Mouse (Mus musculus) E14TG2a.4 (cell line): ENCODE results near the gene Arhgef28.

Experiments used
- H3K27me3 ChIP-seq: 2 replicates; pipeline ENCODE4 v1.6.1; 2014; ENCODE audit warnings: low read length, control low read depth; ENCODE audit not compliant: insufficient read depth
- H3K36me3 ChIP-seq: 2 replicates; pipeline ENCODE4 v1.6.1; 2014; ENCODE audit warnings: low read length, control low read depth; ENCODE audit not compliant: insufficient read depth
- H3K4me1 ChIP-seq: replicated peaks from 2 replicates; pipeline ENCODE4 v1.6.1; 2014; ENCODE audit warnings: low read depth, low read length, control low read depth
- H3K4me3 ChIP-seq: replicated peaks from 2 replicates; pipeline ENCODE4 v1.5.1; 2014; ENCODE audit warnings: mild to moderate bottlenecking, low read length
- H3K9me3 ChIP-seq: 2 replicates; pipeline ENCODE4 v1.6.1; 2014; ENCODE audit warnings: low read length, control low read depth
- CTCF ChIP-seq: conservative IDR thresholded peaks from 2 replicates; pipeline ENCODE4 v1.5.1; 2014; ENCODE audit warnings: low read length
- NANOG ChIP-seq: IDR thresholded peaks from 2 replicates; pipeline ENCODE4 v1.6.1; 2014; ENCODE audit warnings: borderline replicate concordance, low read length, mixed read lengths
- POU5F1 ChIP-seq: IDR thresholded peaks from 2 replicates; pipeline ENCODE4 v1.6.1; 2014; ENCODE audit warnings: low read length, borderline replicate concordance

Arhgef28 gene

DNA sequence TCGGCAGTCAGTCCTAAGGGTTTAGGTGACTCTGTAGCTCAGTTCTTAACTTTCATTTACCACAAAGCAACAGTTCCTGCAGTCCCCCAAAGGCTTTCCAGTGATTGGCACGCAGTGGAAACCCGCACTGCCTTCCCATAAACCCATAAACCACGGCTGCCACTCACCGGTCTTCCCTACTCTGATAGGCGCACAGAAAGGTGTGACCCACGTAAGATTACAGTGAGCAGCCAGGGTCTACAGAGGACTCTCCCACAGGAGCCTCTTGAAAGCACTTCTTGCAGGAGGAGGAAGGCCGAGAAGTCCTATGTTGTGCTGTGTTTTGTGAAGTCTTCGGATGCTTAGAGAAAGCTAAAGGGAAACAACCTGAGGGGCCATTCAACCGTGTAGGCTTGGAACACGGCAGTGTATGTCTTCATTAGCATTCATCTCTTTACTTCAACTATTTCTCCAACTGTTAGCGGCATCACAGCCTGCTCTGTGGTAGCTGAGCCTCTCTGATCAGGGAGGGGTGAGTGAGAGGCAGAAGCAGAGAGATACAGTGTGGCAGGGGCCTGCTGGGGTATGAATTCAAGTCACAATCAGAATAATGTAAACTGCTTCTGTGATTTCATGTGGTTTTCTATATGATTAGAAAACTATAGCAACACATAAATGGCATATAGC lies 189.2 kb downstream of the Arhgef28 start:
- Histone ChIP-seq H3K4me3 (peak overlapping the region; percentile 67; the same call in 1 of the 2 replicates), H3K9me3 (no peaks in the 10 kb centered on the region), H3K36me3 (no peaks in the 10 kb centered on the region), H3K4me1 (peaks cover 25% of the 10 kb centered on the region), H3K27me3 (0 out of 2 replicates have a peak, but pooled peaks cover 3% of the 10 kb centered on the region)
- TF ChIP-seq POU5F1 = no peak

GRCm38 (mm10) chr13:98015981-98016922 lies 190.0 kb downstream of the Arhgef28 start:
- Histone ChIP-seq H3K27me3 (0 out of 2 replicates have a peak, but pooled peaks cover 3% of the 10 kb centered on the region), H3K9me3 (no peaks in the 10 kb centered on the region), H3K4me1 (peaks cover 25% of the 10 kb centered on the region), H3K4me3 (peak overlapping the region; percentile 67), H3K36me3 (no peaks in the 10 kb centered on the region)
- TF ChIP-seq CTCF (no peak), NANOG (no peak), POU5F1 (no peak)

- TF ChIP-seq POU5F1 (no peak), NANOG (no peak), CTCF (no peak)
- 0 out of 2 replicates have a peak, but pooled peaks cover 3% of the 10 kb centered on the region for H3K27me3 ChIP-seq
These were observed 191.3 kb downstream of the Arhgef28 start for GRCm38 (mm10) chr13:98014892-98015291.

GRCm38 (mm10) chr13:98013715-98014114 lies 192.5 kb downstream of the Arhgef28 start:
- TF ChIP-seq NANOG = no peak
- H3K9me3 ChIP-seq = no peaks in the 10 kb centered on the region
- H3K4me3 ChIP-seq = no peak overlapping the region
- H3K36me3 ChIP-seq = no peaks in the 10 kb centered on the region
- peaks cover 25% of the 10 kb centered on the region for H3K4me1 ChIP-seq
- H3K27me3 ChIP-seq = 0 out of 2 replicates have a peak, but pooled peaks cover 3% of the 10 kb centered on the region

More at GRCm38 (mm10) chr13:98014892-98015291, 191.3 kb downstream of the Arhgef28 start:
- Histone ChIP-seq H3K9me3 (no peaks in the 10 kb centered on the region), H3K36me3 (no peaks in the 10 kb centered on the region), H3K4me3 (no peak overlapping the region), H3K4me1 (peaks cover 25% of the 10 kb centered on the region)

DNA sequence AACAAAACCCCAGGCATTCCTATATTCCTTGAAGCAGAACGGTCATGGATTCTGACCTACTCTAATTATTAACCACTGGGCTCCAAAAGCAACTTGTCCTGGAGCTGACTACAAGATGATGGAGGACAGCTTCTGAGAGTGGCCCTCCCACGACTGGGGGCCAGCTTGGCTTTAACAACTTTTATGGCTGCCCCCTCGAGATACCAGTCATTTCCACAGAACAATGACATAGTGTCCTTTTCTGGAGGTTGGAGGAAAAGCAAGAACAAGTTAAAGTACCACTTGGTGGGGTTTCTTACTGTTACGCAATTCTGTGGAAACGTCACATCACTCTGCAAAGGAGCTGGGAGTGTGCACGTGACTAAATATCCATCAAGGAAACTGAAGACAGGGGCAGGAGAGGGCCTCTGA lies 194.3 kb downstream of the Arhgef28 start:
- H3K9me3 ChIP-seq = no peaks in the 10 kb centered on the region
- H3K36me3 ChIP-seq = no peaks in the 10 kb centered on the region
- TF ChIP-seq POU5F1 (no peak), CTCF (no peak), NANOG (no peak)
- H3K27me3 ChIP-seq = 0 out of 2 replicates have a peak, but pooled peaks cover 3% of the 10 kb centered on the region
- H3K4me1 ChIP-seq = peaks cover 28% of the 10 kb centered on the region
- no peak overlapping the region for H3K4me3 ChIP-seq

GRCm38 (mm10) chr13:98009070-98009469 lies 197.2 kb downstream of the Arhgef28 start:
- TF ChIP-seq NANOG (no peak), POU5F1 (no peak), CTCF (no peak)
- peaks cover 9% of the 10 kb centered on the region; the same call in 1 of the 2 replicates for H3K4me1 ChIP-seq
- no peaks in the 10 kb centered on the region for H3K9me3 ChIP-seq
- no peaks in the 10 kb centered on the region for H3K27me3 ChIP-seq
- no peak overlapping the region for H3K4me3 ChIP-seq
- no peaks in the 10 kb centered on the region for H3K36me3 ChIP-seq

DNA sequence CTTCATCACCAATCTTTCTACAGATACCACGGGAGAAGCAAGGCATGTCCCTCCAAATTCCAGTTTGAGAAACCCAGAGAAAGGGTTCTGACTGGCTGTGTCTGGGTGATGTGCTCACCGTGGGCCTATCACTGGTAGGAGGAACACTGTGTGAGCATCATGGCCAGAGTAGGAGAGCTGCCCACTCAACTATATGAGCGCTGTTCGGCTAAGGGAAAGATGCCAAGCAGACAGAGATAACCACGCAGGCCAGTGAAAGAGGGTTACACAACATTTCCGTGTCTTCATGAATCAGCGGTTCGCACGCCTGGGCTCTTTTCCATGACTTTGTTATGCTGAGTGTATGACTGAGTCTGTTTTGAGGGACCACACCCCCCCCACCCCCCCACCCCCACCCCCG lies 197.7 kb downstream of the Arhgef28 start:
- H3K36me3 ChIP-seq = no peaks in the 10 kb centered on the region
- H3K4me1 ChIP-seq = peaks cover 12% of the 10 kb centered on the region
- TF ChIP-seq NANOG = no peak
- no peak for TF ChIP-seq CTCF
- no peak for TF ChIP-seq POU5F1
- H3K4me3 ChIP-seq = no peak overlapping the region
- H3K27me3 ChIP-seq = no peaks in the 10 kb centered on the region
- no peaks in the 10 kb centered on the region for H3K9me3 ChIP-seq

GRCm38 (mm10) chr13:98005611-98006218 lies 200.5 kb downstream of the Arhgef28 start:
- TF ChIP-seq POU5F1 = no peak
- TF ChIP-seq CTCF = no peak
- no peak for TF ChIP-seq NANOG
- Histone ChIP-seq H3K4me1 (peaks cover 33% of the 10 kb centered on the region), H3K27me3 (no peaks in the 10 kb centered on the region), H3K9me3 (no peaks in the 10 kb centered on the region), H3K4me3 (no peak overlapping the region), H3K36me3 (no peaks in the 10 kb centered on the region)
